Comparison of ENCODE assay signal across 22 mouse cellular contexts in the genomic region with DNA sequence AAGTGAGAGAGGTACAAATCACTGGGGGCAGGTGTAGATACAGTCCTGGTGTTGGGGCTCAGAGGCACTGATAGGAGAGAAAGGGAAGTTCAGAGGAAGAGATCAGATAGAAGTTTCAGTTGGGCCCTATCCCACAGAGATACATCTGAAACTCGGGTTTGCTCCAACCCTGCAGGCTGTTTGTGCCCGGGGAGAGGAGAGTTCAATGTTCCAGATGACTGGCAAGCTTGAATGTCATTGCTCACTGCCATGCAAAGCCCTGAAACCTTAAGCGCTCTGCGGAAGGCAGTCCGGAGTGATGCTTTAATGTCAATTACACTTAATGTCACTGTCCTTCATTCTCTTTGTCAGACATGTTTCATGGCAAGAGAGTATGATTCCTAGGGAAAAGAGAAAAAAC. TPM values are rescaled to one million over a fixed set of nuclear protein-coding genes. Genes with fewer than 3 reads are reported as not detected.
DNase-seq lines count a peak whose midpoint lies in the region; ATAC-seq lines count a peak whose summit lies in the region.
"Had no signal": no experiment of that assay in that cellular context is flagged by ENCODE, and none has a peak within 500 bp of the region (broad histone marks: within the 10 kb centered on the region; RNA-seq: fewer than 3 reads in every experiment).

No protein-coding gene starts in this region.

- 0 out of 2 replicates have a peak, but pooled peaks cover 3% of the 10 kb centered on the region for H3K36me3 ChIP-seq in embryonic facial prominence, embryonic 12.5 days
- peaks cover 3% of the 10 kb centered on the region; the same call in 1 of the 2 replicates for H3K36me3 ChIP-seq in embryonic facial prominence, embryonic 10.5 days (replicated peaks)
- no peaks in the 10 kb centered on the region for H3K36me3 ChIP-seq in kidney, embryonic 14.5 days (ENCODE audit: control insufficient read depth, insufficient read depth, low read length)
- H3K36me3 ChIP-seq in neural tube, embryonic 13.5 days: no peaks in the 10 kb centered on the region
- no peaks in the 10 kb centered on the region for H3K36me3 ChIP-seq in embryonic facial prominence, embryonic 13.5 days
- H3K36me3 ChIP-seq in heart, embryonic 10.5 days: no peaks in the 10 kb centered on the region
- H3K36me3 ChIP-seq: forebrain, embryonic 12.5 days; heart, embryonic 15.5 days had no signal

- H3K4me1 ChIP-seq in embryonic facial prominence, embryonic 12.5 days: 0 out of 2 replicates have a peak, but pooled peaks cover 16% of the 10 kb centered on the region
- peaks cover 32% of the 10 kb centered on the region for H3K4me1 ChIP-seq in embryonic facial prominence, embryonic 10.5 days
- H3K4me1 ChIP-seq in kidney, embryonic 14.5 days (ENCODE audit: control insufficient read depth, insufficient read depth, low read length): peaks cover 26% of the 10 kb centered on the region; the same call in 1 of the 2 replicates
- peaks cover 58% of the 10 kb centered on the region for H3K4me1 ChIP-seq in neural tube, embryonic 13.5 days (replicated peaks)
- peaks cover 27% of the 10 kb centered on the region for H3K4me1 ChIP-seq in embryonic facial prominence, embryonic 13.5 days
- H3K4me1 ChIP-seq in heart, embryonic 10.5 days: 0 out of 2 replicates have a peak, but pooled peaks cover 3% of the 10 kb centered on the region
- H3K4me1 ChIP-seq: heart, embryonic 15.5 days had no signal

- H3K27me3 ChIP-seq in embryonic facial prominence, embryonic 12.5 days: no peaks in the 10 kb centered on the region
- no peaks in the 10 kb centered on the region for H3K27me3 ChIP-seq in embryonic facial prominence, embryonic 10.5 days (replicated peaks; ENCODE audit: low read depth, poor library complexity, severe bottlenecking)
- no peaks in the 10 kb centered on the region for H3K27me3 ChIP-seq in kidney, embryonic 14.5 days (ENCODE audit: control insufficient read depth, insufficient read depth, low read length)
- H3K27me3 ChIP-seq in neural tube, embryonic 13.5 days: no peaks in the 10 kb centered on the region
- no peaks in the 10 kb centered on the region for H3K27me3 ChIP-seq in embryonic facial prominence, embryonic 13.5 days
- H3K27me3 ChIP-seq in heart, embryonic 10.5 days (ENCODE audit: insufficient read depth, poor library complexity, severe bottlenecking): no peaks in the 10 kb centered on the region
- H3K27me3 ChIP-seq: forebrain, embryonic 12.5 days; heart, embryonic 15.5 days had no signal

- 47% methylated on average over 5 of the region's 5 CpGs for WGBS in embryonic facial prominence, embryonic 12.5 days
- WGBS in embryonic facial prominence, embryonic 10.5 days: 57% methylated on average over 5 of the region's 5 CpGs
- 38% methylated on average over 5 of the region's 5 CpGs for WGBS in kidney, embryonic 14.5 days
- WGBS in neural tube, embryonic 13.5 days: 30% methylated on average over 5 of the region's 5 CpGs
- WGBS in embryonic facial prominence, embryonic 13.5 days: 37% methylated on average over 5 of the region's 5 CpGs
- 72% methylated on average over 5 of the region's 5 CpGs for WGBS in heart, embryonic 10.5 days

- H3K4me2 ChIP-seq in embryonic facial prominence, embryonic 12.5 days (replicated peaks): no peak overlapping the region
- no peak overlapping the region for H3K4me2 ChIP-seq in kidney, embryonic 14.5 days (replicated peaks; ENCODE audit: low read depth, low read length)
- H3K4me2 ChIP-seq in neural tube, embryonic 13.5 days: no peak overlapping the region
- H3K4me2 ChIP-seq in embryonic facial prominence, embryonic 13.5 days: no peak overlapping the region
- H3K4me2 ChIP-seq: forebrain, embryonic 12.5 days; heart, embryonic 11.5 days; heart, embryonic 15.5 days had no signal

- H3K9me3 ChIP-seq in embryonic facial prominence, embryonic 12.5 days: no peaks in the 10 kb centered on the region
- H3K9me3 ChIP-seq in embryonic facial prominence, embryonic 10.5 days: no peaks in the 10 kb centered on the region
- no peaks in the 10 kb centered on the region for H3K9me3 ChIP-seq in kidney, embryonic 14.5 days (ENCODE audit: control insufficient read depth, low read length)
- H3K9me3 ChIP-seq in neural tube, embryonic 13.5 days: no peaks in the 10 kb centered on the region
- H3K9me3 ChIP-seq in embryonic facial prominence, embryonic 13.5 days: no peaks in the 10 kb centered on the region
- H3K9me3 ChIP-seq in heart, embryonic 10.5 days: no peaks in the 10 kb centered on the region
- H3K9me3 ChIP-seq: forebrain, embryonic 12.5 days; heart, embryonic 15.5 days had no signal

- no peak overlapping the region for H3K4me3 ChIP-seq in embryonic facial prominence, embryonic 12.5 days
- no peak overlapping the region for H3K4me3 ChIP-seq in embryonic facial prominence, embryonic 10.5 days
- no peak overlapping the region for H3K4me3 ChIP-seq in kidney, embryonic 14.5 days (ENCODE audit: low read length)
- no peak overlapping the region for H3K4me3 ChIP-seq in neural tube, embryonic 13.5 days
- no peak overlapping the region for H3K4me3 ChIP-seq in embryonic facial prominence, embryonic 13.5 days
- H3K4me3 ChIP-seq in heart, embryonic 10.5 days: no peak overlapping the region
- H3K4me3 ChIP-seq: forebrain, embryonic 12.5 days; heart, embryonic 15.5 days had no signal

- H3K9ac ChIP-seq in embryonic facial prominence, embryonic 12.5 days: no peak overlapping the region
- no peak overlapping the region for H3K9ac ChIP-seq in kidney, embryonic 14.5 days (ENCODE audit: low read depth, low read length)
- H3K9ac ChIP-seq in neural tube, embryonic 13.5 days: no peak overlapping the region
- H3K9ac ChIP-seq in embryonic facial prominence, embryonic 13.5 days: no peak overlapping the region
- H3K9ac ChIP-seq: forebrain, embryonic 12.5 days; heart, embryonic 15.5 days had no signal

- no peak for ATAC-seq in embryonic facial prominence, embryonic 12.5 days (ENCODE audit: insufficient number of reproducible peaks, insufficient read depth, low FRiP score, low TSS enrichment)
- 0 out of 2 replicates have a peak, but pooled peaks have one; percentile 42 for ATAC-seq in kidney, embryonic 14.5 days (ENCODE audit: low FRiP score, low TSS enrichment)
- no peak for ATAC-seq in neural tube, embryonic 13.5 days (ENCODE audit: low read depth)
- ATAC-seq in embryonic facial prominence, embryonic 13.5 days (ENCODE audit: insufficient number of reproducible peaks, insufficient read depth, low FRiP score, low TSS enrichment, low read depth): no peak
- ATAC-seq: activated CD4-positive, CD25-positive, alpha-beta regulatory T cell, adult 4 months; forebrain, embryonic 16.5 days; inflammation-experienced regulatory T-cells, adult 6 months had no signal

- DNase-seq in embryonic facial prominence, embryonic 10.5 days (ENCODE audit: low spot score): no peak
- no peak for DNase-seq in kidney, adult 8-10 months
- DNase-seq in neural tube, embryonic 10.5 days (ENCODE audit: extremely low spot score, low spot score): no peak
- DNase-seq in heart, embryonic 10.5 days (ENCODE audit: low spot score): no peak
- DNase-seq: adrenal gland, postnatal 14 days; cerebellum, adult 11-12 months; gastrocnemius, postnatal 10 days; heart, adult 18-20 months; heart, postnatal 14 days had no signal

- 0 out of 2 replicates have a peak overlapping the region, but pooled peaks have one; percentile 43 for H3K27ac ChIP-seq in embryonic facial prominence, embryonic 12.5 days
- H3K27ac ChIP-seq in embryonic facial prominence, embryonic 10.5 days (replicated peaks): no peak overlapping the region
- peak overlapping the region; percentile 6; the same call in 1 of the 2 replicates for H3K27ac ChIP-seq in kidney, embryonic 14.5 days (ENCODE audit: low read depth, low read length)
- peak overlapping the region; percentile 57 for H3K27ac ChIP-seq in neural tube, embryonic 13.5 days (replicated peaks)
- peak overlapping the region; percentile 28; the same call in 1 of the 2 replicates for H3K27ac ChIP-seq in embryonic facial prominence, embryonic 13.5 days
- no peak overlapping the region for H3K27ac ChIP-seq in heart, embryonic 10.5 days
- H3K27ac ChIP-seq: heart, embryonic 15.5 days had no signal

RNA-seq across cellular contexts. Expression of gene Clmp, which starts 39.2 kb away (rescaled TPM):
- polyA plus RNA-seq in embryonic facial prominence, embryonic 12.5 days (2016; fragmentation: Nextera tagmentation; extraction: Ambion mirVana): 75.9 and 81.8 TPM in 2 replicates
- 35.5 and 45.6 TPM in 2 replicates for polyA plus RNA-seq in embryonic facial prominence, embryonic 10.5 days (2016; fragmentation: Nextera tagmentation; extraction: Ambion mirVana)
- polyA plus RNA-seq in kidney, embryonic 14.5 days (2014; fragmentation: Nextera tagmentation; extraction: Ambion mirVana): 39.0 and 41.5 TPM in 2 replicates
- polyA plus RNA-seq in neural tube, embryonic 13.5 days (2015; fragmentation: Nextera tagmentation; extraction: Ambion mirVana): 51.5 and 52.0 TPM in 2 replicates
- 55.9 and 56.5 TPM in 2 replicates for polyA plus RNA-seq in embryonic facial prominence, embryonic 13.5 days (2015; fragmentation: Nextera tagmentation; extraction: Ambion mirVana)
- polyA plus RNA-seq in heart, embryonic 10.5 days (2016; fragmentation: Nextera tagmentation; extraction: Ambion mirVana): 6.2 and 18.4 TPM in 2 replicates
- polyA plus RNA-seq: inflammation-experienced regulatory T-cells, adult 6 months had no signal

RNA-seq across cellular contexts. Expression of gene Gm21915, which starts 54.6 kb away (rescaled TPM):
- polyA plus RNA-seq in embryonic facial prominence, embryonic 12.5 days (2016; fragmentation: Nextera tagmentation; extraction: Ambion mirVana): not detected in 2 replicates
- polyA plus RNA-seq in embryonic facial prominence, embryonic 10.5 days (2016; fragmentation: Nextera tagmentation; extraction: Ambion mirVana): not detected in 2 replicates
- not detected in 2 replicates for polyA plus RNA-seq in kidney, embryonic 14.5 days (2014; fragmentation: Nextera tagmentation; extraction: Ambion mirVana)
- not detected in 2 replicates for polyA plus RNA-seq in neural tube, embryonic 13.5 days (2015; fragmentation: Nextera tagmentation; extraction: Ambion mirVana)
- not detected in 2 replicates for polyA plus RNA-seq in embryonic facial prominence, embryonic 13.5 days (2015; fragmentation: Nextera tagmentation; extraction: Ambion mirVana)
- polyA plus RNA-seq in heart, embryonic 10.5 days (2016; fragmentation: Nextera tagmentation; extraction: Ambion mirVana): not detected in 2 replicates
- polyA plus RNA-seq: activated CD4-positive, CD25-positive, alpha-beta regulatory T cell, adult 4 months; C2C12; embryonic facial prominence, embryonic 11.5 days; forebrain, embryonic 12.5 days; forebrain, embryonic 16.5 days; frontal cortex, adult 2 months; heart, embryonic 11.5 days; heart, embryonic 15.5 days; inflammation-experienced regulatory T-cells, adult 6 months had no signal

Comparison
In these comparisons a context has a peak if more than half of its experiments do, and no peak if none do; other contexts are left out.
1. H3K27ac ChIP-seq: peak in embryonic facial prominence, embryonic 12.5 days (single experiment), kidney, embryonic 14.5 days (single experiment), neural tube, embryonic 13.5 days (single experiment) and embryonic facial prominence, embryonic 13.5 days (single experiment); none in embryonic facial prominence, embryonic 10.5 days (single experiment) and heart, embryonic 10.5 days (single experiment).